Mouse (Mus musculus): ENCODE measurements around the gene Arhgap19.

DNA sequence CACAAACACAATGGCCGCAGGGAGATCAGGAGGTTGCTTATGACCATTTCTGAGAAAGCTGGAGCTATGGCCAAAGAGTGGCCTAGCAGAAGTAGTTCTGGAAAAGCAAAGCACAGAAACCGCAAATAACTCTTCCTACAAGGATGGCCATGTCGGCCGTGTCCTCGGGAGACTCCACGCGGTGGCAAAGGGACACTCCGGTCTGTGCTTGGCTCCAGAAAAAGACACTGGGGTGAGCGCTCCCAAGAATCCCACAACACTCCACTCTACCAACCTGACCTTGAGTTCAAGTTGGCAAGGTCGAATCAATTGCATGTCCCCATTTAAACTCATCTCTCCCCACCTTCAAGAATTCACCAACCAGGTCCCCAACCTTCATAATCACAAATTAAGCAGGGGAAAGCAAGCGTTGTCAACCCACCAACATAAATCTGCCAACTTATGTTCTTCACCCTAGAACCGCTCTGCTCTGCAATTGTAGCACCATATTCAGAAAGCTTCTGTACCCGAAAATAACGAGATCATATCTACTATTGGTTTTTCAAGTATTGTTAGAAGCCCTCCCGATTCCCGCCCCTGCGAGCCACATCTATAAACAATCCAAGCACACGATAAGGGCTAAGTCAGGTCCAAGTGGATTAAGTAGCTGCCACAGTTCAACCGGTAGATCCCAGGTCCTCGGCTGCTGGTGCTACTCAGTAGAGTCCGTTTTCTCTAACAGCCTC, 44.7 kb upstream of the Arhgap19 start:
- TF ChIP-seq CTCF (IDR thresholded peaks at IDR 0.05; ENCODE audit: low read depth) = peak; percentile 18; the same call in 1 of the 2 replicates
- TF ChIP-seq EP300 (IDR thresholded peaks at IDR 0.05; ENCODE audit: low read depth) = no peak
